In the genomic region with DNA sequence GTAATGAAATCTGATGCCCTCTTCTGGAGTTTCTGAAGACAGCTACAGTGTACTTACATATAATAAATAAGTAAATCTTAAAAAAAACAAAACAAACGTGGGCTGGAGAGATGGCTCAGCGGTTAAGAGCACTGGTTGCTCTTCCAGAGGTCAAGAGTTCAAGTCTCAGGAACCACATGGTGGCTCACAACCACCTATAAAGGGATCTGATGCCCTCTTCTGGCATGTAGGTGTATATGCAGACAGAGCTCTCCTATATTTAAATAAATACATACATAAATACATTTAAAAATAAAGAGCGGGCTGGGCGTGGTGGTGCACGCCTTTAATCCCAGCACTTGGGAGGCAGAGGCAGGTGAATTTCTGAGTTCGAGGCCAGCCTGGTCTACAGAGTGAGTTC, we compare ENCODE assay signal across 9 mouse cellular contexts. TPM values are rescaled to one million over a fixed set of nuclear protein-coding genes. Genes with fewer than 3 reads are reported as not detected.
DNase-seq lines count a peak whose midpoint lies in the region; ATAC-seq and TF ChIP-seq lines count a peak whose summit lies in the region.
"Not testable (repeated sequence)": the region's sequence is repeated elsewhere in the genome, so short reads cannot be mapped to it uniquely, and the experiment has no call there.
"Had no signal": no experiment of that assay in that cellular context is flagged by ENCODE, and none has a peak within 500 bp of the region (broad histone marks: within the 10 kb centered on the region; RNA-seq: fewer than 3 reads in every experiment).

No protein-coding gene starts in this region.

- not testable (repeated sequence) for H3K4me1 ChIP-seq in liver, adult 2 months (ENCODE audit: control insufficient read depth, insufficient read depth, low read length); midbrain, postnatal 0 days (ENCODE audit: insufficient read depth, low read length)

- DNase-seq in 416B (ENCODE audit: low read depth) (peak; percentile 76), ES-CJ7 (ENCODE audit: low read depth, low spot score) (peak; percentile 73), ZHBTc4 (ENCODE audit: low read depth, low spot score) (peak; percentile 76)
- peak; percentile 33 for DNase-seq in embryo, embryonic 10.5 days (ENCODE audit: low spot score)
- DNase-seq in induced T-regulatory cell, adult 2 months (ENCODE audit: low read depth), result peak; percentile 63
- DNase-seq in liver, adult 2 months (ENCODE audit: extremely low read depth, low read depth, low spot score), result peak; percentile 47
- DNase-seq in midbrain, postnatal 0 days (ENCODE audit: low spot score), result not testable (repeated sequence)

- H3K27ac ChIP-seq in liver, adult 2 months (replicated peaks; ENCODE audit: insufficient read depth, low read depth, low read length); midbrain, postnatal 0 days (ENCODE audit: low read depth, low read length): not testable (repeated sequence)

- H3K4me2 ChIP-seq in midbrain, postnatal 0 days (ENCODE audit: low read depth, low read length, poor library complexity, severe bottlenecking), result not testable (repeated sequence)

- ATAC-seq in midbrain, postnatal 0 days (ENCODE audit: low FRiP score), result not testable (repeated sequence)

- peaks cover 16% of the 10 kb centered on the region for H3K36me3 ChIP-seq in liver, adult 2 months (ENCODE audit: control insufficient read depth, insufficient read depth, low read length)
- peaks cover 23% of the 10 kb centered on the region; the same call in 1 of the 2 replicates for H3K36me3 ChIP-seq in midbrain, postnatal 0 days (ENCODE audit: insufficient read depth, low read length)

- not testable (repeated sequence) for H3K79me2 ChIP-seq in liver, adult 2 months (ENCODE audit: control insufficient read depth, insufficient read depth, low read length)

- not testable (repeated sequence) for H3K4me3 ChIP-seq in liver, adult 2 months (ENCODE audit: insufficient read depth, low read depth, low read length); midbrain, postnatal 0 days (ENCODE audit: low read depth, low read length)

- not testable (repeated sequence) for TF ChIP-seq CTCF in liver, adult 2 months (IDR thresholded peaks at IDR 0.05; ENCODE audit: low read depth, low read length)
- TF ChIP-seq CTCF in midbrain, postnatal 0 days (IDR thresholded peaks at IDR 0.05), result peak; percentile 55

- WGBS in liver, adult 2 months, result 62% methylated on average over 6 of the region's 6 CpGs
- 84% methylated on average over 6 of the region's 6 CpGs for WGBS in midbrain, postnatal 0 days

- H3K9me3 ChIP-seq in midbrain, postnatal 0 days (ENCODE audit: low read length), result not testable (repeated sequence)

- not testable (repeated sequence) for H3K9ac ChIP-seq in liver, adult 2 months (ENCODE audit: low read depth, low read length); midbrain, postnatal 0 days (replicated peaks; ENCODE audit: low read length, poor library complexity, severe bottlenecking)

- TF ChIP-seq POLR2A in liver, adult 2 months (IDR thresholded peaks at IDR 0.05; ENCODE audit: extremely low read depth, insufficient read depth, low read length), result not testable (repeated sequence)

- H3K27me3 ChIP-seq in liver, adult 2 months (ENCODE audit: control insufficient read depth, insufficient read depth, low read length); midbrain, postnatal 0 days (ENCODE audit: insufficient read depth, low read length): not testable (repeated sequence)

RNA-seq across cellular contexts. Expression of a gene that starts 6.1 kb away (rescaled TPM):
- total RNA-seq in liver, adult 2 months (2014; rRNA removed), result 19.4 and 25.8 TPM in 2 replicates
- 46.1 and 53.2 TPM in 2 replicates for polyA plus RNA-seq in liver, adult 2 months (2012; rRNA removed)
- total RNA-seq in midbrain, postnatal 0 days (2014; rRNA removed), result 24.2 and 25.8 TPM in 2 replicates
- 17.5 and 19.7 TPM in 2 replicates for polyA plus RNA-seq in midbrain, postnatal 0 days (2015; fragmentation: Nextera tagmentation; extraction: Ambion mirVana)

RNA-seq across cellular contexts. Expression of a gene that starts 6.3 kb away (rescaled TPM):
- total RNA-seq in liver, adult 2 months (2014; rRNA removed), result 0.83 and 1.1 TPM in 2 replicates
- 0.73 and 0.82 TPM in 2 replicates for polyA plus RNA-seq in liver, adult 2 months (2012; rRNA removed)
- 6.4 and 7.7 TPM in 2 replicates for total RNA-seq in midbrain, postnatal 0 days (2014; rRNA removed)
- 5.5 and 7.4 TPM in 2 replicates for polyA plus RNA-seq in midbrain, postnatal 0 days (2015; fragmentation: Nextera tagmentation; extraction: Ambion mirVana)

RNA-seq across cellular contexts. Expression of a gene that starts 12.9 kb away (rescaled TPM):
- total RNA-seq in liver, adult 2 months (2014; rRNA removed), result 10.8 and 12.6 TPM in 2 replicates
- 14.4 and 14.6 TPM in 2 replicates for polyA plus RNA-seq in liver, adult 2 months (2012; rRNA removed)
- 80.8 and 100 TPM in 2 replicates for total RNA-seq in midbrain, postnatal 0 days (2014; rRNA removed)
- 50.8 and 54.1 TPM in 2 replicates for polyA plus RNA-seq in midbrain, postnatal 0 days (2015; fragmentation: Nextera tagmentation; extraction: Ambion mirVana)

RNA-seq across cellular contexts. Expression of a gene that starts 18.8 kb away (rescaled TPM):
- total RNA-seq in liver, adult 2 months (2014; rRNA removed), result 6.1 TPM in 1 of 2 replicates, not detected in the other
- not detected in 2 replicates for polyA plus RNA-seq in liver, adult 2 months (2012; rRNA removed)
- total RNA-seq in midbrain, postnatal 0 days (2014; rRNA removed), result not detected in 2 replicates
- polyA plus RNA-seq in midbrain, postnatal 0 days (2015; fragmentation: Nextera tagmentation; extraction: Ambion mirVana), result 0.31 and 0.62 TPM in 2 replicates
- polyA plus RNA-seq: hindbrain, embryonic 10.5 days; midbrain, embryonic 11.5 days had no signal

RNA-seq across cellular contexts. Expression of a gene that starts 23.9 kb away (rescaled TPM):
- total RNA-seq in liver, adult 2 months (2014; rRNA removed), result 0.55 and 0.81 TPM in 2 replicates
- 3.2 and 4.4 TPM in 2 replicates for polyA plus RNA-seq in liver, adult 2 months (2012; rRNA removed)
- 24.8 and 25.1 TPM in 2 replicates for total RNA-seq in midbrain, postnatal 0 days (2014; rRNA removed)
- 35.3 and 36.0 TPM in 2 replicates for polyA plus RNA-seq in midbrain, postnatal 0 days (2015; fragmentation: Nextera tagmentation; extraction: Ambion mirVana)
